Mouse (Mus musculus) spleen, postnatal 14 days (tissue): Measurements from ENCODE around the gene Ano10.

Experiments
- DNase-seq, 2 experiments: peaks; one replicate each; pipeline ENCODE4 v3.0.0; 2021 to 2022; ENCODE audit warnings: low spot score in 2 of 2

Ano10 gene

GRCm38 (mm10) chr9:122293865-122294241 is 370 bp downstream of the Ano10 start:
- DNase-seq: peak; percentile 14 to 25

DNA sequence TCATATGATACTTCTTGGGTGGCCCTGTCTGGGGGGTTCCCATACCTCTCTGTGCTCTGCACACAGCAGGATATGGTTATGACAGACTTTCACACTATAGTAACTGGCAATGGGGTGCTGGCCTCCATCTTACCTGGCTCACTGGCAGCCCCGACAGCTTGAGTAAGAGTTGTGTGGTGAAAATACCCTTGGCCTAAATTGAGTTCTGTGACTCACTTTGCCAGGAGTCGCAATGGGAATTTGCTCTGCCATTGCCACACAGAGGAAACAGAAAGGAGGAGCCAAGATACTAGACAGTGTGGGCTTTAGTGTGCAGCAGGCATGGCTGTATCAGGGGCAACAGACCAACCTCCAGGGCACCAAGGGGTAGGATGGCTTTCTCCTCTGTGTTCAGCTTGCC is 4.0 kb downstream of the Ano10 start:
- no peak for DNase-seq

GRCm38 (mm10) chr9:122288416-122288815 is 5.8 kb downstream of the Ano10 start:
- no peak for DNase-seq

GRCm38 (mm10) chr9:122287526-122287925 is 6.7 kb downstream of the Ano10 start:
- DNase-seq: no peak

GRCm38 (mm10) chr9:122285833-122286310 is 8.4 kb downstream of the Ano10 start:
- no peak for DNase-seq

DNA sequence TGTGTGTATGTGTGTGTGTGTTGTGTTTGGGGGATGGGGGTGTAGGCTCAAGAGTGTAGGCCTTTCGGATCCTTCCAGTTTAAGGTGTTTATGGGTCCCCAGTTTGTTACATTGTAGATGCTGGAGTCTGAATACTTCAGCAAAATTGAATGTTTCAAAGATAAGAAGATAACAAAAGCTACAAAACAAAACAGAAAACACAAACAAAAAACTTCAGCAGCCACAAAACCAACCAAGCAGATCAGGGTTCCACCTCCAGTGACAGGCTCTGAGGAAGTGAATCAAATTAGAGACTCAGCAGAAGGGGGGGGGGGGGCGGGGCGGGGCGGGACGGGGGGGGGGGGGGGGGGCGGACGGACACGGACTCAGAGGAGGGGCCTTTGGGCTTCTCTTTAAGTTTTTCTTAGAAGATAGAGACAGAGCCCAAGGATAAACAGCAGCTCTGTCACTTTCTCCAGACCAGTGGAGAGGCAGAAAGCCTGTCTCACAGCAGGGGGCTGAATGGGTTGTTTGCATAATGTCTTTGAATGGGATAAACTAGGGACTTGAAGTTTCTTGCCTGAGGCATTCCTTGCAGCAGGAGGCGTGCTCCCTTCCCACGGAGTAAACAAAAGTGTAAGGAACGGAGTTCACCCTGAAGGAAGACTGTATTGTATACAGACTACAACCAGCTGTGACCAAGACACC is 8.9 kb downstream of the Ano10 start:
- no peak for DNase-seq

- DNase-seq: no peak
Measured at GRCm38 (mm10) chr9:122284696-122285095, 9.5 kb downstream of the Ano10 start.

DNA sequence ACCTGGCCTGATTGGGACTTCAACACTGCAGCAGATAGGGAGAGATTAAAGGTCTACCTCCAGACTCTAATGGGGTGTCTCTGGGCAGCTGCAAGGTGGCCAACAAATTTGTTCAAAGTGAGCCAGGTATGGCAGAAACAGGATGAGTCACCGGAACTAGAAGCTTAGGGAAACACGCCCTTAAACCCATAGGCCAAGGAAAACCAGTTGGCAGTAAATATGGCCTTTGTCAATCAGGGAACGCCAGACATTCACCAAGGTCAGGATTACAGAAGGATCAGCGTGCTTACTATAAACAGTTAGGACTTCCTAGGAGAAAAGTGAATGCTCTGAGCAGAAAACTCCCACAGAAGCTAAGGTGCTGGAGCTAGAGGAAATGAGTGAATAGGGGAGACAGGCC is 13.2 kb downstream of the Ano10 start:
- DNase-seq: no peak

DNA sequence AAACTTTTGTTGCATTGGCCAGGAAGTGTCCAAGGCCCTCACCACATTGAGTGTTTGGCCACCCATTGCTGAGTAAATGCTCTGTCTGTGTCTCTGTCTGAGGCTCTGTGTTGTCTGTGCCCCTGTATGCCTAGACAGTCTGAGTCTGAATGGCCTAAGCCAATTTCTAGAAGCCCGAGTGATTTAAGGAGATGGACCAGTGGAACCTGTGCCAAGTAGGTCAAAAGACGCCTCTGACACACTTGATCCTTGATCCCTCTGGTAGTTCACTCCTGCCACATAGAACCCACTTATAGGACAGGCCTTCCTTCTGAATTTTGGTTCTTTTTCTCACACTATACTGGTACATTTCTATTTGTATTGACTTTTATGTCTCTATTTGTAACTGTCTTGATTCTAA is 17.6 kb downstream of the Ano10 start:
- no peak for DNase-seq

GRCm38 (mm10) chr9:122276134-122276533 is 18.1 kb downstream of the Ano10 start:
- no peak for DNase-seq

- no peak for DNase-seq
Measured at GRCm38 (mm10) chr9:122274346-122274745, 19.9 kb downstream of the Ano10 start.

DNA sequence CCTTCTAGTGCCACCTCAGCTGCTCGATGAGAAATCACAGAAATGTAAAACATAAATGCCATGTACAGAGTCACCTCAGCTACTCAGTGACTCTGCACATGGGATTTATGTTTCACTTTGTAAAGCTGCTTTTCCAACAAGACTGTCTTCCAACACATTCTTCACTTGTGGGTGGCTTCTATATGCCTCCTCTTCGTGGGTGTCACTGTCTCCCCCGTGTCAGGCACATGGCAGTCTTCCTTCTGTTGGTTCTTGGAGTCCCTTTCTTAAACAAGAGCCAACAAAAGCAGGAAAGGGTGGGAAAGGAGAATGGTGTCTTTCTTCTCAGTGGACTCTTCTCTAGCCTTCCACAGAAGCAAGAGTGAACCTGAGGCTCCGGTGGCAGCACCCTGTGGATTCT is 20.3 kb downstream of the Ano10 start:
- DNase-seq: no peak

DNA sequence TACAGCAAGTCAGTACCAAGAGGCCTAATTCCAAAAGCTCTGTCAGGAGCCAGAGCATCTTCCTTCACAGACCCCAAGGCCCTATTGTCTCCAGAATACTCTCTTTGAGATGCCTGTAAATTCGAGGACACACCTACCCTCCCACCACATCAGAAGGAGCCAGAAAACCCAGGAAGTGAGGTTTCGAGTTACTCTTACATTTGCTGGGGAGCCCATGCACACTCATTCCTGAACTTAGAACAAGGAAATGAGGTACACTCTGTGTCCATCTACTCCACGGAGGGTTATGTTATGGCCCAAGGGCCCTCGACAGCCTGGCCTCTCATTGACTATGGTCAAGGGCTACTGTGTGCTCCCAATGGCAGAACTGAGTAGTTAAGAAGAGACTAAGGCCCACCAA is 22.4 kb downstream of the Ano10 start:
- no peak for DNase-seq

DNA sequence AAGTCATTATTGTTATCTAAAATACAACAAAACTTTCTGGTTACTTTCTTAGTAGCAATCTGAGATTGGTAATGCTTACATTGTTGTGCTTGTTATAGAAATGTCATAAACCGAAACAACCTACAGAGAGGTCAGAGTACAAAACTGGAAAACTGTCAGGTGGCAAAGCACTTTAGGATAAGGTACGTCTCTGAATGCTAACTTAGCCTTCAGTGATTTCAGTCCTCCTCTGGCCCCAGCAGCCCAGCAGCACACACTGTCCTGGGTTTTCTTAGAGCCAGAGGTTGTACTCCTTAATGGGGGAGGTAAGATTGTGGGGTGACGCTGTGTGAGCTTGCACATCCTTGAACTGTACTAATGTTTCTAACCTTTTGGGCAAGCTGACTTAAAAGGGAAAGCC is 22.9 kb downstream of the Ano10 start:
- DNase-seq: no peak

- DNase-seq: no peak
Measured at GRCm38 (mm10) chr9:122270913-122271312, 23.3 kb downstream of the Ano10 start.

- no peak for DNase-seq
Measured at GRCm38 (mm10) chr9:122269256-122270041, 24.8 kb downstream of the Ano10 start.

DNA sequence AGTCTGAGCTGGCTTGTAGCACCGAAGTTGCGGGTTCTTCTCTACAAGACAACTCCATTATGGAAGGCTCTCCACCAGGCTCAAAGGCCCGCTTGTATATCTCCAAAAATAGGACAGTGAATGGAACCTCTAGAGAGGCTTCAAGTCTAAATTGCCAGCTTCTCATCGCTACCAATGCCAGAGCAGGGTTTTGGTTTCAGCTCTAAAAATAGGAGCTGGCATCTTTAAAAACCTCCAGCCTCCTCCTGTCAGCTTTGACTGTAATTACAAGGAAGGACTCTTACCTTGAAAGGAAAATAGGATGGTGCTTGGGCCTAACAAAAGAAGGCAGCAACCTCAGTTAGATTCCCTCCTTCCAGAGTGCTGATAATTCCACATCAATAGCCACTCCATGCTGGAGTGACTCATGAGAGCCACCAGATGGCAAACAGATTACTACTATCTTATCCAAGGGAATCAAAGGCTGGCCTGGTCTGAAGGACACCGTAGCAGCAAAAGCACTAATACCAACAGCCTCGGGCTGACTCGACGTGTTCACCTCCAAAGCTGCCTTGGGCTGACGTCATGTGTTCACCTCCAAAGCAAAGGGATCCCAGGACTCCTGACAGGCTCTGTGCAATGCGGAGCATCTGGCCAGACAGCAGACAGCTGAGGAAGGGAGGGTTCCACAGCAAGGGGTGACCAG is 28.6 kb downstream of the Ano10 start:
- no peak for DNase-seq

- DNase-seq: no peak
Measured at GRCm38 (mm10) chr9:122263140-122263539, 31.1 kb downstream of the Ano10 start.

DNA sequence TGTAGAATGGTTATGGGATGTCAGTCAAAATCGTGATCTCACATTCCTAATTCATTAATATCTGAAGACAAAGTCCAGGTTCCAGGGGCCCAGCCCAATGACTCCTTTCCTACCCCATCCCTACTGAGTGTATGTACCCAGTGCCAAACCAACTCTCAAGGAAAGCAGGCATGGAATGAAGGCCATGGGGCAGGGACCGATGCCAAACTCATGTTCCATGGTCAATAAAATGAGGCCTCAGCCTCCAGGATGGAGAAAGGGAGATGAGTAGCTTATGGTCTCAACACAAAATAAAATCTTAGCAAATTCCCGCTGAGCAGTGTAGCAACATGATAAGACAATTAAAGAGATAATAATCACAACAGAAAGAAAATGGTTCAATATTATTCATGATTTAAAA is 39.8 kb downstream of the Ano10 start:
- no peak for DNase-seq

DNA sequence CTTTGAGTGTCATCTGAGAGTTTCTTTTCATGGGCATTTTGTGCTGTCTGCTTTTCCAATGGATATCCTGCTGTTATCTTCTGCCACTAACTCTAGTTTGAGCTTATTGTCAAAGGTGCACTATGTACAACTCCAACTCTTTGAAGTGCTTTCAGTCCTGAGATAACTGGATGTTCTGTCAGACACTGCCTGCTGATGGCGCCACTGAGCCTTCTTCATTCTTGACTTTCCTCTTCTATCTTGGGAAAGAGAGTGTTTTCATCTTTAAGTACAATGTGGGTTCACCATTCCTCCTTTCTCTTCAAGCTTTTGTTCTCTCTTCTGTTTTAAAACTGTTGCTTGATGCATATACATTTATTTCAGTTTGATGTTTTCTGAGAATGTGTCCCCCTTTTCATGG is 42.1 kb downstream of the Ano10 start:
- DNase-seq: no peak

GRCm38 (mm10) chr9:122248168-122248567 is 46.1 kb downstream of the Ano10 start:
- DNase-seq: no peak

- DNase-seq: peak; percentile 16 to 65
Measured at GRCm38 (mm10) chr9:122247430-122248027, 46.7 kb downstream of the Ano10 start.
